Mouse (Mus musculus) CD4-positive helper T cell, adult 2 months (primary cell): Measurements from ENCODE around the gene Ubp1.
"Not testable (repeated sequence)": the region's sequence is repeated elsewhere in the genome, so short reads cannot be mapped to it uniquely, and the experiment has no call there.

ENCODE experiments used
- DNase-seq: peaks from one replicate; pipeline ENCODE4 v3.0.0-alpha.2; 2012; ENCODE audit warnings: low read depth, missing footprints, low spot score

Gene Ubp1

GRCm38 (mm10) chr9:113930534-113931374, at the start of gene Ubp1:
Ubp1 (plus strand) TSS chr9:113930934.
- peak; percentile 98 for DNase-seq

- no peak for DNase-seq
These were observed 35.8 kb upstream of the Ubp1 start for GRCm38 (mm10) chr9:113894903-113895302.

DNA sequence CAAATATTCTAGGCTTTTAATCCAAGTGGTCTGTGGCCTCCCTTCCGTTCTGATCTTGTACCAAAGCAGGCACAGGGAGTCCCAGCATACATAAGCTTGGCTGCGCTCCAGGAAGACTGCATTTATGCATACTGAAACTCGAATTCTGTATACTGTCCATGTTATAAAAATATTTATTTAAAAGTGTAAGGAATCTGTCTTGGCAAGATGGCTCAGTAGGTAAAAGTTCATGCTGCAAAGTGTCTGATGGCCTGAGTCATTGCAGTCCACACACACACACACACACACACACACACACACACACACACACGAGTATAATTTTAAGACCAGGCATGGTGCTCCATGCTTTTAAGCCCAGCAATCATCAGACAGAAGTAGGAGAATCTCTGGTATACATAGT, 27.6 kb upstream of the Ubp1 start:
- DNase-seq = no peak

GRCm38 (mm10) chr9:113904315-113904714, 26.4 kb upstream of the Ubp1 start:
- not testable (repeated sequence) for DNase-seq

- no peak for DNase-seq
These were observed 14.9 kb upstream of the Ubp1 start for GRCm38 (mm10) chr9:113915789-113916188.

- no peak for DNase-seq
These were observed 8.1 kb upstream of the Ubp1 start for GRCm38 (mm10) chr9:113922677-113923076.

DNA sequence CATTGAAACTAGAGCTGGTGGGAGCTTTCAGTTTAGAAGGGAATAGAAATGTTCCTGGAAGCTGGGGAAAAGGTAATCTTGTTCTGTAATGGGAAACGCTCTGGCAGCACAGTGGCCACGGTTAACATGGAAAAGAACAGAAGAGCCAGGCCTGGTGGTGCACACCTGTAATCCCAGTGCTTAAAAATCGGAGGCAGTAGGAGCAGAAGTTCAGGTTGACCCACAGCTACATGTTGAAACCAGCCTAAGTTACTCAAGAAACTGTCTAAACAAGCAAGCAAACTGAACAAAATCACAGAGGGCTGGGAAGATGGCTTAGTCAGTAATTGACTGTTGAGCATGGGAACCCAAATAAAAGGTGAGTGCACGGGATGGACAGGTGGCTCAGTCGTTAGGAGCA, 5.9 kb upstream of the Ubp1 start:
- no peak for DNase-seq

DNA sequence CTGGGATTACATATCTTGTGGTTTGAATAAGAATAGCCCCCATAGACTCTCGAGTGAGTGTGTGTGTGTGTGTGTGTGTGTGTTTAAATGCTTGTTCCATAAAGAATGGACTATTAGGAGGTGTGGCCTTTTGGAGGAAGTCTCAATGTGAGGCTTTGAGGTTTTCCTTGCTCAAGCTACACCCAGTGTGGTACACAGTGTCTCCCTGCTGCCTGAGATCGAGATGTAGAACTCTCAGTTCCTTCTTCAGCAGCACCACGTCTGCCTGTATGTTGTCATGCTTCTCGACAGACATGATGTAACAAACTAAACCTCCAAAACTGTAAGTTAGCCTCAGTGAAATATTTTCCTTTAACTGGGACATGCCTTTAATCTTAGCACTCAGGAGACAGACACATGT, 2.1 kb upstream of the Ubp1 start:
- DNase-seq = no peak

- DNase-seq = no peak
These were observed 1.1 kb upstream of the Ubp1 start for GRCm38 (mm10) chr9:113929676-113930075.

DNA sequence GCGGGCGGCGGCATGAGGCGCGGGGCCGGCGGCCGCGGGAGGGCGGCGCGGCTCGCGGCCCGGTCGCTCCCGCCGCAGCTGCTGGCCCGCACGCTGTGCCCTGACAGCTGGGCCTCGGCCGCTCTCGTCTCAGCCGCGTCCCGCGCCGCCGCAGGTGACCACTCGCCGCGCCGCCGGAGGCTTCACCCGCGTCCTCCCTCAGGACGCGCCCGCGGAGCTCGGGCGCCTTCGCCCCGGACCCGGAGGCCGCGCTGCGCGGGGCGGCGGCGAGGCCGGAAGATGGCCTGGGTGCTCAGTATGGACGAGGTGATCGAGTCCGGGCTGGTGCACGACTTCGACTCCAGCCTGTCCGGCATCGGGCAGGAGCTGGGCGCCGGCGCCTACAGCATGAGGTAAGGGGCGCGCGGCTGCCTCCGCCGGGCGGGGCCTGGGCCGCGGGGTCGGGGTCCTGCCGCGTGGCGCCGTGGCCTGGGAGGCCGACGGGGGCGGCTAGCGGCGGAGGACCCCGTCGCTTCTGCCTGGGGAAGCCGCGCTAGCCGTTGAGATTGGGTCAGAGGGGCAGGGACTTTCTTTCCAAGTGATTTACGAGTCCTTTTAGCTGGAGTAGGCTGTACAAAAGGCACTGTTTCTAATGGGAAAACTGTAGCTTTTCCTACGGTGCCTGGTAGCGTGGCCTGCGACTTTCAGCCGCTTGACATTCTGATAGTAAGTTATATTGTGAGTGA, 803 bp downstream of the Ubp1 start:
- DNase-seq = peak; percentile 53

- no peak for DNase-seq
These were observed 1.4 kb downstream of the Ubp1 start for GRCm38 (mm10) chr9:113932100-113932470.

GRCm38 (mm10) chr9:113932501-113932900, 1.8 kb downstream of the Ubp1 start:
- no peak for DNase-seq

GRCm38 (mm10) chr9:113935638-113936037, 4.9 kb downstream of the Ubp1 start:
- DNase-seq = no peak

GRCm38 (mm10) chr9:113939063-113939850, 8.5 kb downstream of the Ubp1 start:
- no peak for DNase-seq

- DNase-seq = no peak
These were observed 10.5 kb downstream of the Ubp1 start for GRCm38 (mm10) chr9:113941103-113941805.

GRCm38 (mm10) chr9:113943372-113943771, 12.6 kb downstream of the Ubp1 start:
- no peak for DNase-seq

- no peak for DNase-seq
These were observed 16.5 kb downstream of the Ubp1 start for GRCm38 (mm10) chr9:113947216-113947615.

GRCm38 (mm10) chr9:113957777-113958176, 27.0 kb downstream of the Ubp1 start:
- no peak for DNase-seq

GRCm38 (mm10) chr9:113963718-113964117, 33.0 kb downstream of the Ubp1 start:
- DNase-seq = no peak

DNA sequence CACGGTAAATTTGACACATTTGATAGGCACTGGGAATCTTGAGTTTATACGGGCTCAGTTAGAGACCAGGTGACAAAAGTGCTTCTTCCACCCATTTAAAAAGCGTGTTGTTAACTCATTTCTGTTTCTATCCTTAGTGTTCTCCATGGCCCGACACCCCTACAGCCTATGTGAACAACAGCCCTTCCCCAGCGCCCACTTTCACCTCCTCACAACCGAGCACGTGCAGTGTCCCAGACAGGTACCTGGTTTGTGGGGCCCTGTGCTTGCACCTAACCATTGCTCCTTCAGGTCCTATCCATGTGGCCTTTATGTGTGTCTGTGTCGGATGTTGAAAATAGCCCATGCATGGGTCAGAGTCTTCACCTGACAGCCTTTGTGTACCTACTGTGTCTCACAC, 33.7 kb downstream of the Ubp1 start:
- DNase-seq = no peak

DNA sequence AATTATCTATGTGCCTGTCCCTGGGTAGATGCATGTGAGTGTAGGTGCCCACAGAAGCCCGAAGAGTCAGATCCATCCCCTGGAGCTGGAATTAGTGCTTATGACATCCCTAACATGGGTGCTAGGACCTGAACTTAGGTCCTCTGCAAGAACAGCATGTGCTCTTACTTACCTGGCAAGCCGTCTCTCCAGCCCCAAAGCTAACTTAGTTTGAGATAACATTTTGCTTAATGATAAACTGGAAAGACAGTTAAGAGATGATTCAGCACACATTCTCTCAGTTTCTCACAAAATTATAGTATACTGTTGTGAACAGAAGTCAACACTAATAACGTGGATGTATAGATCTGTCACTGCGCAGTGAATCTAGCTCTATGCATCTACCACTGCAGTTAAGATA, 36.1 kb downstream of the Ubp1 start:
- DNase-seq = no peak

DNA sequence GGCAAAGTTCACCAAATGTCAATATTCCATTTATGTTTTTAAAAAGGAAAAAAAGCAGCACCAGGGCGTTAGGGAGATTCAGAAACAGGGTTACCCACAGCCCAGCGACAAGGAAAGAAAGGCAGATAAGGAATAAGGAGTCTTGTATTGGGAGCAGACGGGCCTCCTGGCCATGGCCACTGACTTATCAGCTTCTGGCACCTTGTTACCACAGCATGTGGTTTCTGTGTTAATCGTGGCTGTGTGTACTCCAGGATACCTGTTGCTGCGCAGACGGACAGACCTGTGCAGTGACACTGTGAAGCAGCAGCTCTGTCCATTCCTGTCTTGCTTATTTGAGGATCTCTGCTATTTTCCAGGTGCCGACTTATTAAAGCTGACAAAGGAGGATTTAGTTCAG, 38.2 kb downstream of the Ubp1 start:
- no peak for DNase-seq
